Mouse (Mus musculus): ENCODE data around the gene Grin2c.

The Grin2c gene

GRCm38 (mm10) chr11:115283486-115283765, 16.4 kb upstream of the Grin2c start:
- no peak for DNase-seq

DNA sequence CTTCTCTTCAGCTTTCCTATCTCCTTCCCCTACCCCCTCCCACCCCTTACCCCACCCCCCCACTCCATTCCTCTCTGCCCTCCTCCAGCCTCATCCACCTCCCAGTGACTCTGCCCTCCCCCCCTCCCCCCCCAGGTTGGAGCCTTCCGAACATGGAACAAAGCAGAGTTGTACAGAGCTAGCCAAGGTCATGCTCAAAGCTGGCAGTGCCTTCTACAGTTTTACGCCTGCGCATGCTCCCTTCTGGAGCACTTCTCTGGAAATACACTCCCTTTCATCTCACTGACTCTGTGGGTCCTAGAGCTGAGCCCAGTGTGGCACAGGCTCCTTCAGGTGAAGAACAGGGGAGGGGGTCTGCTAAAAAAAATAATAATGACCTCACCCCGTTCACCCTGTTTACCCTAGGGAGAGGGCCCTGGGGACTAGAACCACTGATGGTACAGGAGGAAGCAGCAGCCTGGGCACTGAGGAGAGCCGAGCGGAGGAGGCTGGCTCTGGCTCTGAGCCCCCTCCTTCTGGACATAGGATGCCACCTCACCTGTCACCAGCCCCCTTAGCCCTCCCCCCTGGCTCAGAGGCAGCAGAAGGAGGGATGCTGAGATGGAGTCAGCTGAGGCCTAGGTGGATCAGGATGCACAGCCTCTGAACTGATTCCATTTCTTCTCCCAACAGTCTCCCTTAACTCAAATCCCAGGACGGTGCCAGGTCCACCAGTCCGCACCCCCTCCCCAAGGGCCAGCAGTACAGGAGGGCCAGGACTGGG, 15.9 kb upstream of the Grin2c start:
- DNase-seq: no peak

DNA sequence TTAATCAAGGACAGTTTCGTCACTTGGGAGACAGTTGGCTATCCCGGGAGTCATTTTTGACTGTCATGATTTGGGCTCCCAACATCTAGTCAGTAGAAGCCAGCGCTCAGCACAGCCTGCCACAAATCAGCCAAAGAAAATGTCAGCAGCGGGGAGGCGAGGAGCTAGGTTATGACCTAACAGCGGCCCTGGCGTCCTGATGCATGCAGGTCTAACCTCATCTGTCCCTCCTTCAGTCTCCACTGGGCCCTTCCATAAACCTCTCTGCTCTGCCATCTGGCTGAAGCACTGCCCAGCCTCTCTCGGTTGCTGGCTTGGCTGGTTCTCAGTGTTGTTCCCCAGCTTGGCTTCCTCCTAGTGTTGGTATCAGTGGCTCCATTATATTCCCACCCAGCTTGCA, 15.3 kb upstream of the Grin2c start:
- no peak for DNase-seq

- DNase-seq: no peak
Measured at GRCm38 (mm10) chr11:115279726-115280125, 12.7 kb upstream of the Grin2c start.

DNA sequence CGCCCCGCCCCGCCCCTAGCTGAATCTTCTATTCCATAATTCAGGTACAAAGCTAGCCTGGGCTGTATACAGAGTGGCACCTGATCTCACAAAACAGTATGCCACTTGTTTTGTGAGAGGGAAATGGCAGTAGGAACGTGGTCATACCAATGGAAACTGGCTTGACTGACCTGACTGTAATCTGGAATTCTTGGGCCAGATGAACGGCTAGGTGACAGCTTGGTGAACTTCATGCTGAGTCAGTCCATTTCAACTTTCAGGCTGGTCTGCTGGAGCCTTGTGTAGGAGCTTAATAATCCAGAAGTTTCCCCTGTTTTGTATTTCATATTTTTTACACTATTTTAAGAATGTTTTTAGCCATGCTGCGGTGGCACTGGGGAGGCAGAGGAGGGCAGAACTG, 11.1 kb upstream of the Grin2c start:
- no peak for DNase-seq

GRCm38 (mm10) chr11:115277604-115277975, 10.5 kb upstream of the Grin2c start:
- no peak for DNase-seq

DNA sequence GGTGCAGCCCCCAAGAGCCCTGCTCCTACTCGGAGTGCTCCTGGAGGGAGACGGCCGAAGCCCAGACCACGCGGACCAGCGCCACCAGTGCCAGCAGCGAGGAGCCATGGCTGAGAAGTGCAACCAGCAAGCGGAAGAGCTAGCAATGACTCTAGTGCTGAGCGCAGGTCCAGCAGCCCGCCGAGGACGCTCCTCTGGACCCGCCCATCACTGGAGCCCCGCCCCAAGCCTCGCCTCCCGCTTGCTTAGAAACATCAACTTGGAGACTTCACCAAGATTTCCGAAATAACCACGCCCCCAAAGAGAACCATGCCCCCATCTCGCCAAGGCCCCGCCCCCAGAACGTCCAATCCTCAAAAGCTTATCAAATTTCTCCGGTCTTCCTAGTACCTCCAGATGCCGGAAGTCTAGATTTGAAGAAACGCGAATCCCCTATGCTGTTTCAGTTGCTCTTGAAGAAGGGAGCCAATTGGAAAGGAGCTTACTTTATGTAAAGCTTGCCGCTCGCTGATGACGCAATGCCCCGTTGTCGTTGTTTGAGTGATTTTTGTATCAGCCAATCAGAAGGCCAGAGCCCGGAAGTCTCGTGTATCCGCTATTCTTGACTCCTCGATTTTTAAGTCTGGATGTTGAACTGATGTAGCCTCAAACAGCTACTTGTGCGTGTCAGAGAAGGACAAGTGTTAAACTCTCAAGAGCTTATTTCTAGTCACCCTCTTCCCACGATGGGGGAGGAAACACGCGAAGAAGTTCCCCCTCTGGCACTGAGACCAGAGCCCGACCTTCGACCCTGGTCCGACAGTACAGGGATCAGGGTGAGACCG, 9.9 kb upstream of the Grin2c start, which contains the start of gene Fdxr:
Gene Fdxr, minus strand, starts transcription at position 271 of the 824 bp plus-strand sequence.
- DNase-seq: peak; percentile 98 to 99

DNA sequence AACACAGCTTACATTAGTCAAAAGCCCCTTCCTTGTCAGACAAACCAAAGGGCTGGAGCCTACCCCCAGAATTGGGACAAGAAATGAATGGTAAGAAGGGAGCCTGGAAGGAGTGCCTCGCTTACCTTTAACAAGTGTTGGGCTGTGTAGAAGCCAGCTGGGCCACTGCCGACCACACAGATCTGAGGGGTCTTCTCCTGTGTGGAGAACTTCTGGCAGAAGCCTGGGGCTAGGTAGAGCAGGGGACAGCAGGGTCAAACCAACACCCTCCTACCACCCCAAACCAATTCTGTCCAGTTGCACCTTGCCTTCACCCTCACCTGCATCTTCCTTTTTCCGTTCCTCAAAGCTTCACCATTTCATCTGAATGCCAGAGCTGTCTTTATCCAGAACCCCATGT, 8.9 kb upstream of the Grin2c start:
- no peak for DNase-seq

DNA sequence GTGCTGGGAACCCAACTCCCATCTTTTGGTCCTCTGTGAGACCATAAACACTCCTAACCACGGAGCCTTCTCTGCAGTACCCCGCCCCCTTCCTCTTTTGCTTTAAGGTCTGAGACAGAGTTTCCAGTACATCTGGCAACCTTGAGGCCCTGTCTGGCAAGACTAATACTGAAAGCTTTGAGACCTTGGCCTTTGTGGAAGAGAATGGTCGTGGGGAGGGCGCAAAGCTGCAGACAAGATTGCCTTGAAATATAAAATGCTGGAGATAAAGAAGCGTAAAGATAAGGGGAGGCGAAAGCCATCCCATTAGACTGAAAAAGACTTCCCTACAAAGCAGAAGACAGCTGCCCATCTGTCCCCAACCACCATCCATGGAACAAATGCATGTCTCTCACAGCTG, 8.5 kb upstream of the Grin2c start:
- no peak for DNase-seq

DNA sequence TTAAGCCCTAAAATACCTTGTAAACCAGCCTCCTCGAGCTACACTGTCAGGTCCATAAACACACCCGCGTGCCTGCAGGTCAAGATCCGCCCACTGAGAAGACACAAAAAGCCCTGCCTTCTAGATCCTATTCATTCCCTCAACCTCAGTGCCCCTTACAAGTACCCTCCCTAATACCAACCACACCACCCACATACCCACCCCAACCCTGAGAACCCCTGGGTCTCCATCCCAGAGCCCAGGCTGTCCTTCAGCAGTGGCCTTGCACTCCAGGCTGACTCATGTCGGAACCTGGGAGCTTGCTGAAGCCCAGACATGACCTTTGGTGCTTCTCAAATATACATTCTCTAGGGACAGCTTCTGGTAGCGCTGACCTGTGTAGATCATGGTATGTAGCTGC, 7.7 kb upstream of the Grin2c start:
- no peak for DNase-seq

DNA sequence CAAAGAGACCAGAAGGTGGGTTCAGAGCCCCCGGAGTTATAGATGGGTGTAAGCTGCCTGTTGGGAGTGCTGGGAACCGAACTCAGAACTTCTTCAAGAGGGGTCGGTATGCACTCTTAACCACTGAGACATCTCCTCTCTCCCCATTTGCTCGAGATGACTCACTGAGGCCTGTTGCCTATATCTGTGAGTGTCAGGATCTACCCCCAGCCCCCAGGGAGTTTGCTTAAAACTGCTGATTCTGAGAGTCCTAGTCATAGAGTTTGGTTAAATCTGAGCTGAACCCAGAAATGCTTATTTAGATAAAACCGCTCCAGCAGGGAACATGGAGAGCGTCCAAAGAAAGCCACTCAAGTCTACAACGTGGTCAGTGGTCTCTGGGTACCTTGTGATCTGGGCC, 7.1 kb upstream of the Grin2c start:
- no peak for DNase-seq

DNA sequence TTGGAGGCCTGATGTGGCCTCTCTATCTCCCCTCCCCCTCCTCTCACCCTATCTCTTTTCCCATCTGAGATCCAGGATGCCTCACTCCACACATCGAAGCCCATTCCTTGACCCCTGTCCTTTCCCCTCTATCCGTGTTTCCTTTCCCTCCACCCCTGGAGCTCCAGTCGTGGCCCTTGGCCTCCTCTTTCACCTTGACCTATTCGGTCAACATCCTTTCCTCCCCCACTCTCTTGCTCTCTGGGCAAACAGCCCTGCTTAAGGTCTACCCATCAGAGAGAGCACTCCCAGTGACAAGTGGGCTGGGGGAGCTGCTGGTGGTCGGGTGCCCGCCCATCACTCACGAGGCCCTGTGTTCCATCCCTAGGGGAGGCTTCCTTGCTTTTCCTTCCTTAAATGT, 6.7 kb upstream of the Grin2c start:
- DNase-seq: no peak

DNA sequence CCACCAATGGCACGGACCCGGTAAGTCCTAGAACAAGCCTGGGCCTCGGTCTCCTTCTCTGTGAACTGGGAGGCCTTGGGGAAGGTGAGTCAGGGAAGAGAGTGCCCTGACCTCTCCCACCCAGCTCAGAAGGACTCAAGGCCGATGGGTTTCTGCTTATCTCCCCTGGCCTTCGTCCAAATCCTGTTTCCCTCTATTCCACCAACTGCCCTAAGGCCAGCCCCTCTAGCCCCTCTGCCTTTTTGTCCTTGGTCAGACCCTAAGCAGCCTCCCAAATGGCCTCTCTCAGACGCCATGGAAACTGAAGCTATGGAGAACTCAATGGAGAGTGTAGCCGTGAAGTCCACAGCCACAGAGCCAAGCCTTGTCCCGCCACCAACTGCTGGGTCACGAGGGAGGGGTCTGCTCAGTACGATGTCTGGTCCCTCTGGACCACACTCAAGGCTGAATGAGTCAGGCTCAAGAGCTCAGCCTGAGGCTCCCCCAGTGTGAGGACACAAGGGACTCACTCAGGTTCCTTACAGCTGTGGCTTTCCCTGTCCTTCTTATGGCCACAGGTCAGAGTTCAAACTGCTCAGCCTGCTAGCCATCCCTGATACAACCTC, 6.0 kb upstream of the Grin2c start:
- DNase-seq: no peak

- no peak for DNase-seq
Measured at GRCm38 (mm10) chr11:115271481-115271880, 4.4 kb upstream of the Grin2c start.

DNA sequence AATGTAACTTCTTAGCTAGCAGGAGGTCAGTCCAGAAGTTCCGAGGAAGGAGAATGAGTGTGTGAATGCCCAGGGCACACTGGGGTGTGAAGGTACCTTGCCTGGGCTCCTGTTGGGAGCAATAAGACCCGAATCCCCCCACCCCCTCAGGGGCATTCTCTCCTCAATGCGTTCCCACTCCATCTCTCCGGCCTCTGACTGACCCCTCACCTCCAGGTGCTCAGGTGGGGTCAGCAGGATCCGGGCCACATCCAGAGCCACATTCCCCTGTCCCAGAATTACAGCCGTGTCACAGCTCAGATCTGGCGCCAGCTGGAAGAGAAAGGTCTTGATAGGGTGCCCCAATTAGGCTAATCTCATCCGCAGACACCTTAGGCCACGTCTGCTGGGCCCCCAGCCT, 4.0 kb upstream of the Grin2c start:
- DNase-seq: no peak

- DNase-seq: peak; percentile 53 to 67
Measured at GRCm38 (mm10) chr11:115270148-115270861, 3.3 kb upstream of the Grin2c start.

- no peak for DNase-seq
Measured at GRCm38 (mm10) chr11:115269330-115270066, 2.5 kb upstream of the Grin2c start.

GRCm38 (mm10) chr11:115267958-115268357, 915 bp upstream of the Grin2c start:
- no peak for DNase-seq

GRCm38 (mm10) chr11:115266400-115266778, 654 bp downstream of the Grin2c start:
- no peak for DNase-seq

DNA sequence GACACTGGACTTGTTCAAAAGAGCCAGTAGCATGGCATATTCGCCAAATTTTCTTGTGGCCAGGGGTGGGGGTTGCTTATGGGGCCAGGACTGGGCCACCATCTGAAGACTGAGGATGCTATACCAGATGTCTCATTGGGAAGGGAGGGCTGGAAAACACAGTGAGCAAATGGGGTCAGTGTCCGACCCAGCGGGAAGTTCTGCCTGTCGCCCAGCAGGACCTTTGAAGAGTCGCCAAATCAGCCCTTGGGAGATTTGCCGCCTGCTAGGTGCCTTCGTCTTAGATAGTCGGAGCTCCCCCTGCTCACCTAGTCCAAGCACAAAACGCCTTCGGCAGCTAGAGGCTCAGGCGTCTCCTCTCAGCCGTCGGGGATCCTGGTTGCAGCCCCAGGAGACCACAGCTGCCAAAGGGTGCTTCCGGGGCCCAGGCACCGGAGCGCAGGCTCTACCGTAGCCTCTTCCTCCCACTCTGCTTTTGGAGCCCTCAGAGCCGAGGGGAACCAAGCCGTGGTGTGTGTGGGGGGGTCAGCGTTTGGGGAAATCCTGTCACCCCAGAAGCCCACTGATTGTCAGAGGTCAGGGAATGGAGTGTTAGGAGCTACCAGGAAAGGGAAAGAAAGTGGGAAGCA, 1.2 kb downstream of the Grin2c start:
- no peak for DNase-seq

GRCm38 (mm10) chr11:115264862-115265668, 2.0 kb downstream of the Grin2c start:
- peak; percentile 34 to 40 for DNase-seq
